Mouse (Mus musculus) heart, embryonic 13.5 days (tissue): Measurements from ENCODE around the gene Serp2. TPM values are rescaled to one million over a fixed set of nuclear protein-coding genes. Genes with fewer than 3 reads are reported as not detected.

Source experiments
- ATAC-seq: fragments of 200-750 bp; cut with Nextera tagmentation; 2 replicates; pipeline ENCODE4 v1.8.0; 2017; ENCODE audit warnings: moderate TSS enrichment; ENCODE audit not compliant: insufficient number of reproducible peaks, low FRiP score, low TSS enrichment; ENCODE audit errors: extremely low read depth
- H3K27ac ChIP-seq: fragments of 300-500 bp; sonication (generic); replicated peaks from 2 replicates; pipeline ENCODE4 v1.5.1; 2015; ENCODE audit warnings: moderate library complexity, mild to moderate bottlenecking, inconsistent platforms
- H3K27me3 ChIP-seq: fragments of 300-500 bp; sonication (generic); replicated peaks from 2 replicates; pipeline ENCODE4 v1.6.1; 2015; ENCODE audit warnings: mild to moderate bottlenecking, inconsistent platforms
- H3K36me3 ChIP-seq: fragments of 300-500 bp; sonication (generic); 2 replicates; pipeline ENCODE4 v1.6.1; 2015; ENCODE audit warnings: mild to moderate bottlenecking, inconsistent platforms
- H3K4me1 ChIP-seq: fragments of 300-500 bp; sonication (generic); 2 replicates; pipeline ENCODE4 v1.6.1; 2015; ENCODE audit warnings: inconsistent platforms
- H3K4me2 ChIP-seq: fragments of 300-500 bp; sonication (generic); 2 replicates; pipeline ENCODE4 v1.6.1; 2015; ENCODE audit warnings: inconsistent platforms, mild to moderate bottlenecking, moderate library complexity
- H3K4me3 ChIP-seq: fragments of 300-500 bp; sonication (generic); 2 replicates; pipeline ENCODE4 v1.5.1; 2015; ENCODE audit warnings: moderate library complexity, mild to moderate bottlenecking, inconsistent platforms
- H3K9ac ChIP-seq: fragments of 300-500 bp; sonication (generic); 2 replicates; pipeline ENCODE4 v1.6.1; 2015; ENCODE audit warnings: inconsistent platforms, mild to moderate bottlenecking, moderate library complexity
- H3K9me3 ChIP-seq: fragments of 300-500 bp; sonication (generic); 2 replicates; pipeline ENCODE4 v1.6.1; 2016; ENCODE audit warnings: inconsistent platforms
- WGBS: fragments of 180-500 bp; shearing (Covaris S2); methylation state at CpG from one replicate; pipeline ENCODE4 v1.1.7; 2015; ENCODE audit warnings: mixed read lengths; 5-methylcytosine and 5-hydroxymethylcytosine counted together
- polyA plus RNA-seq: library from polyadenylated mRNA; unstranded; fragments of >200 nt; fragmentation: Nextera tagmentation; extraction: Ambion mirVana; gene quantifications from 2 replicates; pipeline ENCODE4 v1.2.1, GENCODE M21; 2015

The Serp2 gene
- polyA plus RNA-seq, result 12.2 and 13.6 TPM in 2 replicates

GRCm38 (mm10) chr14:76556852-76557208 is at the start of gene Serp2:
Gene Serp2, minus strand, starts transcription at chr14:76556889.
- H3K27ac ChIP-seq, result peak within 1 kb of the TSS; percentile 79
- no peaks in the 10 kb centered on the region for H3K36me3 ChIP-seq
- ATAC-seq, result no peak
- peak within 1 kb of the TSS; percentile 88 for H3K9ac ChIP-seq
- peaks cover 52% of the 10 kb centered on the region for H3K4me1 ChIP-seq
- peaks cover 7% of the 10 kb centered on the region for H3K27me3 ChIP-seq
- 12% methylated on average over 17 of the region's 17 CpGs for WGBS
- peak within 1 kb of the TSS; percentile 93 for H3K4me2 ChIP-seq
- H3K9me3 ChIP-seq, result no peaks in the 10 kb centered on the region
- peak within 1 kb of the TSS; percentile 73 for H3K4me3 ChIP-seq

DNA sequence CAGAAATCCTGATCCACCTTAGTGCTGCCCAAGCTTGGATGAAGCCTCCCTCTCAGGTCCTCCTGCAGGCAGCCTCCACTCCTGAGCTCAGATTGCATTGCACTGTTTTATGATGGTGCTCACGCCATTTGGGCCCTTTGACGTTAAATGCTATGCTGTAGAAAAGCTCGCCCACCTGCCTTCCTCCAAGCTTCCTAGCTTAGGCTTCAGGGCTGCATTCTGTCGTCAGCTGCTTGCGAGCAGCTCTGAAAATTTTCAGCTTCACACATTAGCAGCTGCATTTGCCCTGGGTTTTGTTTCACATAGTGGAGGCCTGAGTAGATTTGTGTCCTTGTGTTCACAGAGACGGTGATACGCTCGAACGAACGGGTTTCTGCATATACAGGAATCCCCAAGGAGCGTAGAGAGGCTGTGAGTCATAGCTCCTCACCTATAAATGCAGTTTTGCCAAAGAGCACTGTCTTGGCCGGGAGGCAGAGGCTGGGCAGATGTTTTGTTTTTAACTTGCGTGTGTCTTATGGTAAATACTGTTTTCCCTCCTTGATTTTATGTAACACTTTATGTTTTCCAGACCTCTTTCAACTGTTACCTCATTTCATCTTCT is 49.3 kb upstream of the Serp2 start:
- 71% methylated on average over 13 of the region's 13 CpGs for WGBS
- no peaks in the 10 kb centered on the region for H3K9me3 ChIP-seq
- no peak overlapping the region for H3K4me3 ChIP-seq
- no peaks in the 10 kb centered on the region for H3K36me3 ChIP-seq
- ATAC-seq, result no peak
- peaks cover 26% of the 10 kb centered on the region for H3K4me1 ChIP-seq
- H3K27ac ChIP-seq, result no peak overlapping the region
- H3K27me3 ChIP-seq, result no peaks in the 10 kb centered on the region
- H3K4me2 ChIP-seq, result no peak overlapping the region
- no peak overlapping the region for H3K9ac ChIP-seq

GRCm38 (mm10) chr14:76604012-76604411 is 47.3 kb upstream of the Serp2 start:
- H3K4me1 ChIP-seq, result peaks cover 27% of the 10 kb centered on the region
- H3K36me3 ChIP-seq, result no peaks in the 10 kb centered on the region
- H3K27ac ChIP-seq, result no peak overlapping the region
- no peak overlapping the region for H3K4me2 ChIP-seq
- H3K4me3 ChIP-seq, result no peak overlapping the region
- H3K9me3 ChIP-seq, result no peaks in the 10 kb centered on the region
- no peak overlapping the region for H3K9ac ChIP-seq
- WGBS, result 74% methylated on average over 6 of the region's 6 CpGs
- no peak for ATAC-seq
- no peaks in the 10 kb centered on the region for H3K27me3 ChIP-seq

GRCm38 (mm10) chr14:76601654-76602053 is 45.0 kb upstream of the Serp2 start:
- H3K27me3 ChIP-seq, result no peaks in the 10 kb centered on the region
- no peak for ATAC-seq
- no peak overlapping the region for H3K4me3 ChIP-seq
- H3K9ac ChIP-seq, result no peak overlapping the region
- WGBS, result 76% methylated on average over 4 of the region's 4 CpGs
- H3K4me1 ChIP-seq, result peaks cover 42% of the 10 kb centered on the region
- H3K4me2 ChIP-seq, result no peak overlapping the region
- H3K36me3 ChIP-seq, result no peaks in the 10 kb centered on the region
- no peaks in the 10 kb centered on the region for H3K9me3 ChIP-seq
- no peak overlapping the region for H3K27ac ChIP-seq

- H3K4me1 ChIP-seq, result peaks cover 40% of the 10 kb centered on the region
- no peak overlapping the region for H3K27ac ChIP-seq
- no peaks in the 10 kb centered on the region for H3K27me3 ChIP-seq
- no peak overlapping the region for H3K4me3 ChIP-seq
- ATAC-seq, result no peak
- H3K9me3 ChIP-seq, result no peaks in the 10 kb centered on the region
- H3K9ac ChIP-seq, result no peak overlapping the region
- H3K4me2 ChIP-seq, result no peak overlapping the region
- 65% methylated on average over 3 of the region's 3 CpGs for WGBS
- H3K36me3 ChIP-seq, result no peaks in the 10 kb centered on the region
These were observed 43.7 kb upstream of the Serp2 start for GRCm38 (mm10) chr14:76600391-76600790.

GRCm38 (mm10) chr14:76599706-76600105 is 43.0 kb upstream of the Serp2 start:
- Histone ChIP-seq H3K4me3 (no peak overlapping the region), H3K27me3 (no peaks in the 10 kb centered on the region), H3K9me3 (no peaks in the 10 kb centered on the region), H3K4me2 (peak overlapping the region; percentile 71; the same call in 1 of the 2 replicates), H3K27ac (no peak overlapping the region), H3K9ac (no peak overlapping the region), H3K4me1 (peaks cover 38% of the 10 kb centered on the region), H3K36me3 (no peaks in the 10 kb centered on the region)
- 29% methylated on average over 4 of the region's 4 CpGs for WGBS
- no peak for ATAC-seq

GRCm38 (mm10) chr14:76598518-76599216 is 42.0 kb upstream of the Serp2 start:
- no peaks in the 10 kb centered on the region for H3K27me3 ChIP-seq
- peak overlapping the region; percentile 77 for H3K9ac ChIP-seq
- H3K27ac ChIP-seq, result peak overlapping the region; percentile 82
- ATAC-seq, result no peak; the same call in 1 of the 2 replicates
- no peaks in the 10 kb centered on the region for H3K9me3 ChIP-seq
- H3K36me3 ChIP-seq, result no peaks in the 10 kb centered on the region
- peak overlapping the region; percentile 39 for H3K4me3 ChIP-seq
- peaks cover 43% of the 10 kb centered on the region for H3K4me1 ChIP-seq
- 4% methylated on average over 12 of the region's 12 CpGs for WGBS
- H3K4me2 ChIP-seq, result peak overlapping the region; percentile 71

GRCm38 (mm10) chr14:76597751-76598150 is 41.1 kb upstream of the Serp2 start:
- ATAC-seq, result no peak
- H3K4me2 ChIP-seq, result no peak overlapping the region
- H3K4me3 ChIP-seq, result no peak overlapping the region
- no peaks in the 10 kb centered on the region for H3K36me3 ChIP-seq
- H3K9ac ChIP-seq, result no peak overlapping the region
- H3K9me3 ChIP-seq, result no peaks in the 10 kb centered on the region
- H3K27ac ChIP-seq, result no peak overlapping the region
- H3K4me1 ChIP-seq, result peaks cover 43% of the 10 kb centered on the region
- H3K27me3 ChIP-seq, result no peaks in the 10 kb centered on the region

- WGBS, result 78% methylated on average over 9 of the region's 9 CpGs
These were observed 38.6 kb upstream of the Serp2 start for GRCm38 (mm10) chr14:76595048-76595859.

DNA sequence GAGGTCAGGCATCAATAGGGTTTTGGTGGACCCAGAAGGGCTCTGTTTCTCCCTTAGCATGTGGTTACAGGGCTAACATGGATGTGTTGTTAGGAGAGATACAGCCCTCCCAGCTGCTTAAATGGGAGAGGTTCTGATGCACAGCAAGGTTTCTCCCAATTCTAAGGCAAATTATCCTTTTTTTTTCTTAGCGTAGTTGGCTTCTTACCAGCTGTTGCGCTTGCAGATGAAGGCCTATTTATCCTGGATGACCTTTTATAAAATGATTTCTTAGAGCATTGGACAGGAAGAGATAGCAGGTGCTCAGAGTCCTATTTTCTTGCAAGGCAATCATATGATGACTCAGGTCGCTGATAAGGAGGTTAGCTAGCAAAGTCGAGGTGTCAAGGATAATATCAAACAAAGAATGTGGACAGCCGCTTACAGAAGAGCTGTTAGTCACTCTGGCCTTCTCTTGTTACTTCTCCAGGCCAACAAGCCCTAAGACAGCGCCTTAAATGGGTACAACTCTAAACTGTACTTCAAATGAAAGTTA is 37.7 kb upstream of the Serp2 start:
- H3K4me3 ChIP-seq, result no peak overlapping the region
- WGBS, result 51% methylated on average over 6 of the region's 6 CpGs
- no peak overlapping the region for H3K9ac ChIP-seq
- no peak overlapping the region for H3K4me2 ChIP-seq
- no peaks in the 10 kb centered on the region for H3K9me3 ChIP-seq
- H3K27ac ChIP-seq, result no peak overlapping the region
- H3K4me1 ChIP-seq, result peaks cover 28% of the 10 kb centered on the region
- H3K36me3 ChIP-seq, result no peaks in the 10 kb centered on the region
- no peak for ATAC-seq
- H3K27me3 ChIP-seq, result no peaks in the 10 kb centered on the region

More at GRCm38 (mm10) chr14:76595048-76595859, 38.6 kb upstream of the Serp2 start:
- no peak overlapping the region for H3K4me3 ChIP-seq
- no peak for ATAC-seq
- H3K27ac ChIP-seq, result no peak overlapping the region
- no peaks in the 10 kb centered on the region for H3K36me3 ChIP-seq
- no peaks in the 10 kb centered on the region for H3K9me3 ChIP-seq
- peaks cover 37% of the 10 kb centered on the region for H3K4me1 ChIP-seq
- no peak overlapping the region for H3K4me2 ChIP-seq
- no peaks in the 10 kb centered on the region for H3K27me3 ChIP-seq
- H3K9ac ChIP-seq, result no peak overlapping the region

- WGBS, result 80% methylated on average over 15 of the region's 15 CpGs
- H3K9me3 ChIP-seq, result no peaks in the 10 kb centered on the region
- H3K4me3 ChIP-seq, result no peak overlapping the region
- peaks cover 21% of the 10 kb centered on the region for H3K4me1 ChIP-seq
- no peaks in the 10 kb centered on the region for H3K36me3 ChIP-seq
- ATAC-seq, result no peak
- H3K9ac ChIP-seq, result no peak overlapping the region
- no peak overlapping the region for H3K4me2 ChIP-seq
- H3K27ac ChIP-seq, result no peak overlapping the region
- H3K27me3 ChIP-seq, result no peaks in the 10 kb centered on the region
These were observed 37.0 kb upstream of the Serp2 start for GRCm38 (mm10) chr14:76593630-76594193.
